Mouse (Mus musculus): Measurements from ENCODE around the gene Sash3. TPM values are rescaled to one million over a fixed set of nuclear protein-coding genes. Genes with fewer than 3 reads are reported as not detected.

The Sash3 gene
- polyA plus RNA-seq (2014; fragmentation: Nextera tagmentation; extraction: Ambion mirVana), result 0.67 and 0.80 TPM in 2 replicates

DNA sequence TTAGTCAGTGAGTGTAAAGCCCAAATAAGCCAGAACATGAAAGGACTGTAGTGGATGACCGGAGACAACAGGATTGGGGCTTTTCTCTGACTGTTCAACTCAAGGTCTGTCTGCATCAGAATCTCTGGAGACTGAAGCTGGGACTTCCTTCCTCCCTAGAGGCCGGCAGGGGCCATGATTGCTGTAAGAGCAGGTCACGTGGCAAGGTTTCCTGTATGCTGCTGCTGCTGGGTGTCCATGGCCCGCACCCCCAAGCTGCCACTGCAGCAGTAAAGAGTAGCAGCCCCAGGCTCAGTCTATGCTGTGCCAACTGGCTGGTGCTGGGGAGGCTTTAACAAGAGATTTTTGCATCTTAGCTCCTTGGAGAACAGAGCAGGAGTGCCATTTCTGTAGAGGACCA lies at the start of gene Sash3:
Sash3 (plus strand) TSS at position 175 of the 400 bp plus-strand sequence.
- no peak within 1 kb of the TSS for H3K9ac ChIP-seq (ENCODE audit: low read length)
- no peak for DNase-seq (ENCODE audit: low spot score)
- no peak for ATAC-seq (replicated peaks; ENCODE audit: low FRiP score)
- no peaks in the 10 kb centered on the region for H3K9me3 ChIP-seq (ENCODE audit: control insufficient read depth, low read length)
- H3K27ac ChIP-seq (ENCODE audit: low read depth, low read length), result no peak within 1 kb of the TSS
- no peaks in the 10 kb centered on the region for H3K4me1 ChIP-seq (replicated peaks; ENCODE audit: control insufficient read depth, insufficient read depth, low read length)
- no peaks in the 10 kb centered on the region for H3K27me3 ChIP-seq (ENCODE audit: control insufficient read depth, insufficient read depth, low read length)
- no peak within 1 kb of the TSS for H3K4me3 ChIP-seq (ENCODE audit: low read depth, low read length)
- no peaks in the 10 kb centered on the region for H3K36me3 ChIP-seq (ENCODE audit: control insufficient read depth, insufficient read depth, low read length)
- no peak within 1 kb of the TSS for H3K4me2 ChIP-seq (ENCODE audit: low read depth, low read length, severe bottlenecking)
- WGBS, result 86% methylated on average over 4 of the region's 4 CpGs

DNA sequence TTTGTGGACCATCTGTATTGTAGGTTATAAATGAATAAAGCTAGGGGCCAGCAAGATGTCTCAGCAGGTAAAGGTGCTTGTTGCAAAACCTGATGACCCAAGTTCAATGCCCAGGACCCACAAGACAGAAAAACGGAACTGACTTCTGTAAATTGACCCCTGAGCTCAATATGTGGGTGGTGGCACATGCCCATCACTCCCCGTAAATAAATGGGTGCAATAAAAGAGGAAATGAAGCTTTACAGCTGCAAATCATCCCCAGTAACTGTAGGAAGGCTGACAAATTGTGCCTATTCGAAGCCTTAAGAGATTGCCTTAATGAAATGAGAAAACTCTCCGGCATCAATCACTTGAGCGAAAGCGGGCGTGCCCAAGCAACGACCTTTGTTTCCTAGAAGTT lies 49.7 kb upstream of the Sash3 start:
- Histone ChIP-seq H3K9ac (ENCODE audit: low read length) (no peak overlapping the region), H3K9me3 (ENCODE audit: control insufficient read depth, low read length) (no peaks in the 10 kb centered on the region), H3K4me3 (ENCODE audit: low read depth, low read length) (no peak overlapping the region), H3K27ac (ENCODE audit: low read depth, low read length) (no peak overlapping the region), H3K4me1 (replicated peaks; ENCODE audit: control insufficient read depth, insufficient read depth, low read length) (no peaks in the 10 kb centered on the region), H3K27me3 (ENCODE audit: control insufficient read depth, insufficient read depth, low read length) (no peaks in the 10 kb centered on the region), H3K4me2 (ENCODE audit: low read depth, low read length, severe bottlenecking) (no peak overlapping the region), H3K36me3 (ENCODE audit: control insufficient read depth, insufficient read depth, low read length) (no peaks in the 10 kb centered on the region)
- no peak for ATAC-seq (replicated peaks; ENCODE audit: low FRiP score)
- DNase-seq (ENCODE audit: low spot score), result no peak
- 84% methylated on average over 8 of the region's 8 CpGs for WGBS

DNA sequence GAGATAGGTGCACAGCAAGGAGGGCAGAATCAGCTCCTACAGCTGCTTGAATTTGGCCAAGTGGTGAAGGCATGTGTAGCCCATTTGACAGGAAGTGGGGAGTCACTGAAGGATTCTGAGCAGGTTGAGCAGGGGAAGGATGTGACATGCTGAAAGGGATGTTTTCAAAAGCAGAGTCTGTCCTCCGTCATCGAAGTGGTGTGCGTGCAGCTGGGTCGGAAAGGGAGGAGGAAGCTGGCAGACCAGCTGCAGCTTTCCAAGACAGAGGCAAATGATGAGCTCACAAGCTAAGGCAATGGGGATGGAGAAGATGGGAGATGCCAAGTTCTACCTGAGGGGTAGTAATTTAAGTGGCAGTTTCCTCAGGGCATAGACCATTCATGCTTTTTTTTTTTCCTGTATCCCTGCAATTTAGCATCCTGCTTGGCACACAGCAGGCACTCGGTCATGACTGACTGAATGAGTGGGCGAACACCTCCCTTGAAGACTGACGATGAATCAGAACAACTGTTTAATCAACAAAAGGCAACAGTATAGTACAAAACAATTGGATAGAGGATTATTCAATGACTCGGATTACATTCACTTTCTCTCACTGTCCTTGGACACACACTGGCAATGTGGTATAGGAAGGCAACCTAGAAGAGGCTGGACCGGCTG lies 47.6 kb upstream of the Sash3 start:
- no peak for ATAC-seq (replicated peaks; ENCODE audit: low FRiP score)
- Histone ChIP-seq H3K27ac (ENCODE audit: low read depth, low read length) (no peak overlapping the region), H3K36me3 (ENCODE audit: control insufficient read depth, insufficient read depth, low read length) (no peaks in the 10 kb centered on the region), H3K9me3 (ENCODE audit: control insufficient read depth, low read length) (no peaks in the 10 kb centered on the region), H3K9ac (ENCODE audit: low read length) (no peak overlapping the region), H3K27me3 (ENCODE audit: control insufficient read depth, insufficient read depth, low read length) (no peaks in the 10 kb centered on the region), H3K4me1 (replicated peaks; ENCODE audit: control insufficient read depth, insufficient read depth, low read length) (no peaks in the 10 kb centered on the region), H3K4me3 (ENCODE audit: low read depth, low read length) (no peak overlapping the region), H3K4me2 (ENCODE audit: low read depth, low read length, severe bottlenecking) (no peak overlapping the region)
- DNase-seq (ENCODE audit: low spot score), result no peak
- 79% methylated on average over 9 of the region's 9 CpGs for WGBS

DNA sequence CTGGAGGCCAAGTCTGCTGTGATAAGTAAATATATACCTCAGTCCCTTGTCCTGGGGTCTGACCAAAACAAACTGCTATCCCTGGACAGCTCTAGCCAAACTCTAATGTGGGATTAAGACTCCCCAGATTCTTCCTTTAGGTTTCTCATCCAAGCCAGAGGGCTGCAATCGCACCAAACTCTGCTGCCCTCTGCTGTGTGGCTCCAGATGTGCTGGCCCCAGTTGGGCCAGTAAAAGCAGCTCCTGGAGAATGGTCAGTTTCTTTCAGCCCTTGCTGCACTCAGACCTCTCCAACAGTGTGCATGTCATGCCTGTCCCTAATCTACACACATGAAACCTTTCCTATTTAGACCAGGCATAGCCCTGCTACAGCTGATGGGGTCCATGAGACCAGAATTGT lies 46.4 kb upstream of the Sash3 start:
- DNase-seq (ENCODE audit: low spot score), result no peak
- Histone ChIP-seq H3K9ac (ENCODE audit: low read length) (no peak overlapping the region), H3K9me3 (ENCODE audit: control insufficient read depth, low read length) (no peaks in the 10 kb centered on the region), H3K27me3 (ENCODE audit: control insufficient read depth, insufficient read depth, low read length) (no peaks in the 10 kb centered on the region), H3K36me3 (ENCODE audit: control insufficient read depth, insufficient read depth, low read length) (no peaks in the 10 kb centered on the region), H3K4me2 (ENCODE audit: low read depth, low read length, severe bottlenecking) (no peak overlapping the region), H3K4me1 (replicated peaks; ENCODE audit: control insufficient read depth, insufficient read depth, low read length) (no peaks in the 10 kb centered on the region), H3K27ac (ENCODE audit: low read depth, low read length) (no peak overlapping the region), H3K4me3 (ENCODE audit: low read depth, low read length) (no peak overlapping the region)
- 20% methylated on average over 1 of the region's 1 CpGs for WGBS
- no peak for ATAC-seq (replicated peaks; ENCODE audit: low FRiP score)

DNA sequence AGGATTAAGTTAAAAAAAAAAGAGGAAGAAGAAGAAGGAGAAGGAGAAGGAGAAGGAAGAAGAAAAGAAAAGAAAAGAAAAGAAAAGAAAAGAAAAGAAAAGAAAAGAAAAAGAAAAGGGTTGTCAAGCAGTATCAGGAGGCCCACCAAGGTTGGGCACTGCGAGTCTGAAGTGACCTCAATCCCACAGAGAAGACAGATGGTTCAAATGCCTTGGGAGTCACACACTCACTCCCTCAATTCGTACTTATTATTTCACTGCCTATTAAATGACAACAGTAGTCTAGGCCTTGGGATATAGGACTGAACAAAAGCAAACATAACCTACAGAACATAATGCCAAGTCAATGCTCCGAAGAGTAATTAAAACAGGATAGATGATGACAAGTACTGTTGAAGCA lies 43.0 kb upstream of the Sash3 start:
- Histone ChIP-seq H3K4me1 (replicated peaks; ENCODE audit: control insufficient read depth, insufficient read depth, low read length) (no peaks in the 10 kb centered on the region), H3K9ac (ENCODE audit: low read length) (no peak overlapping the region), H3K4me2 (ENCODE audit: low read depth, low read length, severe bottlenecking) (no peak overlapping the region), H3K9me3 (ENCODE audit: control insufficient read depth, low read length) (no peaks in the 10 kb centered on the region), H3K27ac (ENCODE audit: low read depth, low read length) (no peak overlapping the region), H3K36me3 (ENCODE audit: control insufficient read depth, insufficient read depth, low read length) (no peaks in the 10 kb centered on the region), H3K4me3 (ENCODE audit: low read depth, low read length) (no peak overlapping the region), H3K27me3 (ENCODE audit: control insufficient read depth, insufficient read depth, low read length) (no peaks in the 10 kb centered on the region)
- DNase-seq (ENCODE audit: low spot score) (no peak), ATAC-seq (replicated peaks; ENCODE audit: low FRiP score) (no peak)
- WGBS, result 83% methylated on average over 3 of the region's 3 CpGs

DNA sequence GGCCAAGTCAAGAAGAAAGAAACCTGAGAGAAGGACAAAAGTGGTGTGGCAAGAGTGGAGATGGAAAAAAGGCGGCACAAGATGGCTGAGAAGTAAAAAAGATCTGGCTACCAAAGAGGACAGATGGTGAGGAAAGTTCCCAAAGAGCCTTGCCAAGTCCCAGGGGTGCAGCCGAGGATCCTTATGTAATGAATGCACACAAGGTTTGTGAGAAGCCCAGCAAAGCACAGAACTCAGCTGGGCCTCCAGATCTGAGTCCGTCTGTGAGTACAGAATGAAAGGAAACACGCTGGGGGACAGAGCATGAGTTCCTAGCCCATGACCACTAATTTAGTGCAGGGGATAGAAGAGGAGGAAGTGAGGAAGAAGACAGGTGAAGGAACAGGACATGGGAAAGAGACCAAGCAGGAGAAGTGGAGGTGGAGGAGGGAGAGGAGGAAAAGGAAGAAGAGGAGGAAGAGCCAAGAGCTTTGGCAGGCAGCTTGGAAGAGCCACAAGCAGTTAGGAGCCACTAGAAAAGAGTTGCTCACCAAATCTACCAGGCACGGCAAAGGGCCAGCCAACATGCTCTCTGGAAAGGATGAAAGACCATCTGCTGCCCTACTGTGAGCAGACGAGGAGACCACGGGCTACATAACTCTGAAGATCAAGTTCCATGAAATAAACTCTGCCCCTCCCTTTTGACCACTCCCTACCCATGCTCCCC lies 41.3 kb upstream of the Sash3 start:
- H3K9ac ChIP-seq (ENCODE audit: low read length), result no peak overlapping the region
- no peak overlapping the region for H3K4me3 ChIP-seq (ENCODE audit: low read depth, low read length)
- ATAC-seq (replicated peaks; ENCODE audit: low FRiP score) (no peak), DNase-seq (ENCODE audit: low spot score) (no peak)
- 81% methylated on average over 7 of the region's 7 CpGs for WGBS
- no peaks in the 10 kb centered on the region for H3K27me3 ChIP-seq (ENCODE audit: control insufficient read depth, insufficient read depth, low read length)
- H3K27ac ChIP-seq (ENCODE audit: low read depth, low read length), result no peak overlapping the region
- H3K4me2 ChIP-seq (ENCODE audit: low read depth, low read length, severe bottlenecking), result no peak overlapping the region
- H3K4me1 ChIP-seq (replicated peaks; ENCODE audit: control insufficient read depth, insufficient read depth, low read length), result no peaks in the 10 kb centered on the region
- H3K36me3 ChIP-seq (ENCODE audit: control insufficient read depth, insufficient read depth, low read length), result no peaks in the 10 kb centered on the region
- H3K9me3 ChIP-seq (ENCODE audit: control insufficient read depth, low read length), result no peaks in the 10 kb centered on the region

DNA sequence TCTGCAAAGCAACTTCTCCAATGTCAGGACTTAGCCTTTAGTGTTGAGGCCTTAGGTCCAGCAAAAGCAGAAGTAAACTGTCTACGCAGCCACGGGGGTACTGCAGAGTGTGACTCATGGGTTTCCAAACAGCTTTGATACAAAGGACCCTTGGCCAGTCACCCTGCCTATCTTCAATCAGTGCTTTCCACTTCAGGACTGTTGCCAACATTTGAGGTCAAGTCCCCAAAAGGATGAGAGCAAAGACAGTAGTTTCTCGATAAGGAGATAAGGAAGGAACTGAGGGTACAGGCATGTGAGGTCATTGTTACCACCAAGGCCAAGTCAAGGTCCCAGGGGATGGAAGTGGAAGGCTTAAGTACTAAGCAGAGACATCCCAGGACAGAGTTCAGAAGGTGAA lies 40.0 kb upstream of the Sash3 start:
- Histone ChIP-seq H3K4me3 (ENCODE audit: low read depth, low read length) (no peak overlapping the region), H3K36me3 (ENCODE audit: control insufficient read depth, insufficient read depth, low read length) (no peaks in the 10 kb centered on the region), H3K9me3 (ENCODE audit: control insufficient read depth, low read length) (no peaks in the 10 kb centered on the region), H3K9ac (ENCODE audit: low read length) (no peak overlapping the region), H3K4me2 (ENCODE audit: low read depth, low read length, severe bottlenecking) (no peak overlapping the region), H3K4me1 (replicated peaks; ENCODE audit: control insufficient read depth, insufficient read depth, low read length) (no peaks in the 10 kb centered on the region), H3K27me3 (ENCODE audit: control insufficient read depth, insufficient read depth, low read length) (no peaks in the 10 kb centered on the region), H3K27ac (ENCODE audit: low read depth, low read length) (no peak overlapping the region)
- 75% methylated on average over 3 of the region's 3 CpGs for WGBS
- DNase-seq (ENCODE audit: low spot score) (no peak), ATAC-seq (replicated peaks; ENCODE audit: low FRiP score) (no peak)

DNA sequence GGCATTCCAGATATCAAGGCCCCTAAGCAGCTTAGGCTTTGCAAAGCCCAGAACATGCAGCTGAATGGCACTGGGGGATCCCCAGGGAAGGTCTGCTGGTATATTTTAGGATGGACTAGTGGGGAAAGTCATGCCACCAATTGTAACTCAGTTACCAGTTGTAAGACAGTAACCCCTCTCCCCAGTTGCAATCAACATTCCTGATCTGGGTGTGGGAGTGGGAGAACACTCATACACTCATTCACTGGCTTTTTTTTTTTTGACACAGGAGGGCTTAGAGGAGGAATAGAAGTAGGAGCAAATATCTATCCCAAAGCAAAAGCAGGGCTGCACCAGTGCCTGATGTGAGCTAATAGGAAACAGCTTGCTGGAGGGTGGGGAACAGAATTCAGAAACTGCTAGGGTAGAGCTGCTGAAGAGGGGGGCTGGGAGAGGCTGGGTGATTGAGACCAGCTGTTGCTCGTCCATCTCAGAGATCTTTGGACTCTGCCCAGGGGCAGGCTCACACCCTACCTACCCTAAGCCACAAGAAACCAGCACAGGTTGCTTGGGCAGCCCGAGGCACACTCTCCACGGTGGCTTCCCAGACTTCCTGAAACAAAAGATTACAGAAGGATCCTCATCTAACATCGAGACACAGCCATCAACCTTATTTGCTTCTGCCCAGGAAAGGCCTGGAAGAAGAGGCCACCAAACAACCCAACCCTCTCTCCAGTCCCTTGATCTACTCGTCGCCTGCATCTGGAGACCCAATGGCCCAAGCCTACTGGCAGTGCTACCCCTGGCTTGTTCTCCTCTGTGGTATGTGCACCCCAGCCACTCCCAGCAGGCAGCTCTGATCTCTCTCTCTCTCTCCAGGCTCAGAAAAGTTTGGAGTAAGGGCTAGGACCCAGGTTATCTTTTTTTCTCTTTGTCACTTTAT lies 37.6 kb upstream of the Sash3 start, which contains the start of gene Xpnpep2:
Xpnpep2 (plus strand) TSS at position 332 of the 922 bp plus-strand sequence.
- WGBS, result 64% methylated on average over 6 of the region's 6 CpGs
- Histone ChIP-seq H3K9me3 (ENCODE audit: control insufficient read depth, low read length) (no peaks in the 10 kb centered on the region), H3K4me1 (replicated peaks; ENCODE audit: control insufficient read depth, insufficient read depth, low read length) (no peaks in the 10 kb centered on the region), H3K4me2 (ENCODE audit: low read depth, low read length, severe bottlenecking) (no peak within 1 kb of the TSS), H3K36me3 (ENCODE audit: control insufficient read depth, insufficient read depth, low read length) (no peaks in the 10 kb centered on the region), H3K27ac (ENCODE audit: low read depth, low read length) (no peak within 1 kb of the TSS), H3K27me3 (ENCODE audit: control insufficient read depth, insufficient read depth, low read length) (no peaks in the 10 kb centered on the region), H3K4me3 (ENCODE audit: low read depth, low read length) (no peak within 1 kb of the TSS), H3K9ac (ENCODE audit: low read length) (no peak within 1 kb of the TSS)
- ATAC-seq (replicated peaks; ENCODE audit: low FRiP score) (no peak), DNase-seq (ENCODE audit: low spot score) (no peak)

Data from forebrain, embryonic 11.5 days (tissue).